Comparison of ENCODE assay signal across 8 mouse cellular contexts in genomic region chr2:18046758-18047645, GRCm38 (mm10). TPM values are rescaled to one million over a fixed set of nuclear protein-coding genes. Genes with fewer than 3 reads are reported as not detected.
DNase-seq lines count a peak whose midpoint lies in the region; ATAC-seq and TF ChIP-seq lines count a peak whose summit lies in the region.

No protein-coding gene starts in this region.

- H3K4me3 ChIP-seq in spleen, adult 2 months (ENCODE audit: extremely low read depth, insufficient read depth, insufficient read length), result peak overlapping the region; percentile 57

- peaks cover 9% of the 10 kb centered on the region; the same call in 1 of the 2 replicates for H3K4me1 ChIP-seq in spleen, adult 2 months (ENCODE audit: control insufficient read depth, insufficient read depth, insufficient read length)

- 1% methylated on average over 64 of the region's 64 CpGs for WGBS in spleen, adult 2 months

- peak; percentile 75 to 92 for DNase-seq in adrenal gland, adult (ENCODE audit: inconsistent age in 2 of 2, low spot score in 1 of 2)
- DNase-seq in adrenal gland, adult 8-10 months, result no peak
- peak; percentile 35 to 61 for DNase-seq in cerebellum, postnatal 4 days (ENCODE audit: low spot score in 2 of 2)
- DNase-seq in gastrocnemius, postnatal 36 days, result peak; percentile 63 to 66
- peak; percentile 72 for DNase-seq in left cerebral cortex, postnatal 4 days
- peak in 1 of 2 experiments; percentile 36 for DNase-seq in spleen, adult 2 months (ENCODE audit: low read depth in 1 of 2, low spot score in 2 of 2)

- H3K36me3 ChIP-seq in spleen, adult 2 months (ENCODE audit: control insufficient read depth, insufficient read depth, low read length), result no peaks in the 10 kb centered on the region

- H3K27me3 ChIP-seq in spleen, adult 2 months (ENCODE audit: control insufficient read depth, insufficient read depth, low read length), result peaks cover 21% of the 10 kb centered on the region

- TF ChIP-seq POLR2A in spleen, adult 2 months (IDR thresholded peaks at IDR 0.05; ENCODE audit: low read depth, low read length), result no peak

- no peak for TF ChIP-seq CTCF in spleen, adult 2 months (IDR thresholded peaks at IDR 0.05; ENCODE audit: extremely low read depth, insufficient read depth, insufficient read length, insufficient replicate concordance)

- peak overlapping the region; percentile 3 for H3K27ac ChIP-seq in spleen, adult 2 months (ENCODE audit: insufficient read depth, low read length)

- intact Hi-C loops in gastrocnemius, postnatal 36 days (cut with DNase I), result loop anchor here (2.0 to 10.0 kb wide), 2 partner anchors 14 to 718 kb away; no protein-coding TSS in a partner anchor
- intact Hi-C loops in left cerebral cortex, postnatal 4 days (cut with DNase I), result loop anchor here (10.0 kb wide), 1 partner anchor 1228 kb away; no protein-coding TSS in a partner anchor

- peak; percentile 45 for ATAC-seq in inflammation-experienced regulatory T-cells, adult 6 months
- ATAC-seq in megakaryocyte-erythroid progenitor cell, adult 5-6 weeks (replicated peaks; ENCODE audit: low FRiP score, low TSS enrichment, poor library complexity, severe bottlenecking), result peak; percentile 34; the same call in 1 of the 2 replicates

RNA-seq across cellular contexts. Expression of gene Skida1, which starts 1.8 kb away (rescaled TPM):
- 1 to 10 TPM; 2.0 to 5.2 (median 3.5) TPM for total RNA-seq in adrenal gland, adult 8-10 months (2022)
- total RNA-seq in gastrocnemius, postnatal 36 days (2021), result under 1 TPM; 0.18 to 0.25 TPM
- 1 to 10 TPM in 1 of 3 experiments, under 1 TPM in 2; 0.37 to 1.0 (median 0.83) TPM for polyA plus RNA-seq in inflammation-experienced regulatory T-cells, adult 6 months (2017; shearing (Covaris generic))
- 10 to 100 TPM; 11.6 to 13.9 TPM for total RNA-seq in left cerebral cortex, postnatal 4 days (2021)
- total RNA-seq in megakaryocyte-erythroid progenitor cell, adult 5-6 weeks (2014; fragmentation: Nextera tagmentation), result not detected in 2 replicates
- not detected in 2 replicates for total RNA-seq in megakaryocyte-erythroid progenitor cell, adult 5-6 weeks (2017)
- polyA plus RNA-seq in spleen, adult 2 months (2012; rRNA removed), result 0.22 and 0.46 TPM in 2 replicates

RNA-seq across cellular contexts. Expression of gene Mllt10, which starts 8.0 kb away (rescaled TPM):
- 10 to 100 TPM; 38.8 to 84.1 (median 45.1) TPM for total RNA-seq in adrenal gland, adult 8-10 months (2022)
- total RNA-seq in gastrocnemius, postnatal 36 days (2021), result 10 to 100 TPM; 15.6 to 21.9 TPM
- 10 to 100 TPM; 26.7 to 44.6 (median 37.8) TPM for polyA plus RNA-seq in inflammation-experienced regulatory T-cells, adult 6 months (2017; shearing (Covaris generic))
- 10 to 100 TPM; 50.4 to 59.6 TPM for total RNA-seq in left cerebral cortex, postnatal 4 days (2021)
- 124 and 133 TPM in 2 replicates for total RNA-seq in megakaryocyte-erythroid progenitor cell, adult 5-6 weeks (2014; fragmentation: Nextera tagmentation)
- total RNA-seq in megakaryocyte-erythroid progenitor cell, adult 5-6 weeks (2017), result 71.4 and 79.9 TPM in 2 replicates
- polyA plus RNA-seq in spleen, adult 2 months (2012; rRNA removed), result 27.4 and 30.1 TPM in 2 replicates

RNA-seq across cellular contexts. Expression of gene A930004D18Rik, which starts 9.5 kb away (rescaled TPM):
- total RNA-seq in adrenal gland, adult 8-10 months (2022), result 1 to 10 TPM; 1.1 to 2.4 (median 1.4) TPM
- under 1 TPM; 0.17 to 0.20 TPM for total RNA-seq in gastrocnemius, postnatal 36 days (2021)
- 1 to 10 TPM in 2 of 3 experiments, under 1 TPM in 1; 0.17 to 4.6 (median 2.0) TPM for polyA plus RNA-seq in inflammation-experienced regulatory T-cells, adult 6 months (2017; shearing (Covaris generic))
- 1 to 10 TPM; 3.2 to 5.2 TPM for total RNA-seq in left cerebral cortex, postnatal 4 days (2021)
- not detected in 2 replicates for total RNA-seq in megakaryocyte-erythroid progenitor cell, adult 5-6 weeks (2014; fragmentation: Nextera tagmentation)
- total RNA-seq in megakaryocyte-erythroid progenitor cell, adult 5-6 weeks (2017), result not detected in 2 replicates
- polyA plus RNA-seq in spleen, adult 2 months (2012; rRNA removed), result 0.52 and 1.1 TPM in 2 replicates

RNA-seq across cellular contexts. Expression of gene H2al2a, which starts 50.2 kb away (rescaled TPM):
- total RNA-seq in adrenal gland, adult 8-10 months (2022), result not detected
- not detected for total RNA-seq in gastrocnemius, postnatal 36 days (2021)
- polyA plus RNA-seq in inflammation-experienced regulatory T-cells, adult 6 months (2017; shearing (Covaris generic)), result not detected
- not detected for total RNA-seq in left cerebral cortex, postnatal 4 days (2021)
- total RNA-seq in megakaryocyte-erythroid progenitor cell, adult 5-6 weeks (2014; fragmentation: Nextera tagmentation), result not detected in 2 replicates
- total RNA-seq in megakaryocyte-erythroid progenitor cell, adult 5-6 weeks (2017), result not detected in 2 replicates
- polyA plus RNA-seq in spleen, adult 2 months (2012; rRNA removed), result not detected in 2 replicates
